ENCODE assay signal across 8 mouse cellular contexts in the genomic region with DNA sequence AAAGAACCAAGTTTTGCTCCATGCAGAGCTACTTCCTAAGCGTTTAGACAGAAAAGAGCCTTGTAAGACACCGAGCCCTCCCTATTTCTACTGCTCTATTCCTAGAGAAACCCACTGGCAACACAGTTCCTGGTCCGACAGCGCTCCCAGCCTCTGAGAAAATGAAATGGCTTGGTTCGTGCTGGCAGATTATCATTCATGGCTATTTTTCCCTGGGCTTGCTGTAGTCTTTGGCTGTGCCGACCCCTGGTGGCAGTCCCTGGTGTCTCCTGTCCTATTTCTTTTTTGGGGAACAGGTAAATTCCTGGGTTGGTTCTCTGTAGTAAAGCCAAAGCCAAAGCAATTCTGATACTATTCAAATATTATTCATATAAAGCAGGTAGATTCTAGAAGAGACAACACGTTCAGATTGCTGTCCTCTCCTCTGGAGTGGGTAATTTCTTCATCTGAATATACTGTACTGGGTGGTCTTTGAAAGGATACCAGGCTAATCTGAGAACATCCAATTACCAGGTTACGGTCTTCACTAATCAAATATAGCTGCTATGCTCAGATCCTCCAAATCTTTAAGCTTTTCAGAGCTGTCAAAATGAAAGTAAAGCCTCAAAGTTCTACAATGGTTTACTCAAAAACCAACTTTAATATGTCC.
A peak's percentile ranks its signal among the peaks of the same experiment; 100 is the strongest.
DNase-seq lines count a peak whose midpoint lies in the region; ATAC-seq and TF ChIP-seq lines count a peak whose summit lies in the region.

No protein-coding gene starts in this region.

- 0 out of 2 replicates have a peak, but pooled peaks cover 2% of the 10 kb centered on the region for H3K9me3 ChIP-seq in hindbrain, embryonic 10.5 days
- H3K9me3 ChIP-seq in lung, embryonic 14.5 days (ENCODE audit: low read depth, low read length), result no peaks in the 10 kb centered on the region

- H3K36me3 ChIP-seq in hindbrain, embryonic 10.5 days, result peaks cover 66% of the 10 kb centered on the region
- peaks cover 47% of the 10 kb centered on the region for H3K36me3 ChIP-seq in lung, embryonic 14.5 days (ENCODE audit: insufficient read depth)

- no peak overlapping the region for H3K4me2 ChIP-seq in lung, embryonic 14.5 days

- peak; percentile 89 for DNase-seq in NIH3T3 (ENCODE audit: low read depth)
- peak; percentile 26 for DNase-seq in cerebellum, adult 8-10 months
- DNase-seq in frontal cortex, adult 2 months (ENCODE audit: extremely low spot score in 1 of 2, low spot score in 1 of 2), result peak; percentile 33 to 73
- peak; percentile 75 for DNase-seq in hindbrain, embryonic 10.5 days (ENCODE audit: low spot score)
- DNase-seq in layer of hippocampus, adult 8-10 months (ENCODE audit: low spot score in 2 of 2), result peak; percentile 49 to 66
- peak; percentile 91 for DNase-seq in lung, embryonic 14.5 days
- peak; percentile 30 for DNase-seq in retina, adult 2 months (ENCODE audit: low read depth, low spot score)
- peak; percentile 72 for DNase-seq in thymus, postnatal 25 days

- WGBS in hindbrain, embryonic 10.5 days, result 49% methylated on average over 8 of the region's 8 CpGs
- WGBS in lung, embryonic 14.5 days, result 48% methylated on average over 8 of the region's 8 CpGs

- peak; percentile 96 for TF ChIP-seq CTCF in lung, embryonic 14.5 days (IDR thresholded peaks at IDR 0.05; ENCODE audit: low read depth)

- H3K27ac ChIP-seq in hindbrain, embryonic 10.5 days, result peak overlapping the region; percentile 57
- H3K27ac ChIP-seq in lung, embryonic 14.5 days (ENCODE audit: low read depth), result peak overlapping the region; percentile 54; the same call in 1 of the 2 replicates

- no peaks in the 10 kb centered on the region for H3K27me3 ChIP-seq in hindbrain, embryonic 10.5 days (ENCODE audit: insufficient read depth, poor library complexity, severe bottlenecking)
- H3K27me3 ChIP-seq in lung, embryonic 14.5 days (ENCODE audit: insufficient read depth, low read length), result no peaks in the 10 kb centered on the region

- H3K4me3 ChIP-seq in hindbrain, embryonic 10.5 days, result no peak overlapping the region
- no peak overlapping the region for H3K4me3 ChIP-seq in lung, embryonic 14.5 days (ENCODE audit: low read depth, low read length)

- no peak overlapping the region for H3K9ac ChIP-seq in lung, embryonic 14.5 days

- H3K4me1 ChIP-seq in hindbrain, embryonic 10.5 days (replicated peaks), result peaks cover 20% of the 10 kb centered on the region
- 0 out of 2 replicates have a peak, but pooled peaks cover 3% of the 10 kb centered on the region for H3K4me1 ChIP-seq in lung, embryonic 14.5 days (ENCODE audit: insufficient read depth)

- ATAC-seq in lung, embryonic 14.5 days (ENCODE audit: insufficient read depth), result peak; percentile 80

Comparison
In these comparisons a context has a peak if more than half of its experiments do, and no peak if none do; other contexts are left out.
1. DNase-seq: peak in every context shown above with its lines; median percentile 91 in lung, embryonic 14.5 days; 89 in NIH3T3; 75 in hindbrain, embryonic 10.5 days; 72 in thymus, postnatal 25 days; 58 in layer of hippocampus, adult 8-10 months; 53 in frontal cortex, adult 2 months; 30 in retina, adult 2 months; 26 in cerebellum, adult 8-10 months.